Mouse (Mus musculus): ENCODE results near the gene Endod1. TPM values are rescaled to one million over a fixed set of nuclear protein-coding genes. Genes with fewer than 3 reads are reported as not detected.
"Not testable (repeated sequence)": the region's sequence is repeated elsewhere in the genome, so short reads cannot be mapped to it uniquely, and the experiment has no call there.

The Endod1 gene
- polyA plus RNA-seq, 1 experiment from 2014 or later, result 24.9 TPM

DNA sequence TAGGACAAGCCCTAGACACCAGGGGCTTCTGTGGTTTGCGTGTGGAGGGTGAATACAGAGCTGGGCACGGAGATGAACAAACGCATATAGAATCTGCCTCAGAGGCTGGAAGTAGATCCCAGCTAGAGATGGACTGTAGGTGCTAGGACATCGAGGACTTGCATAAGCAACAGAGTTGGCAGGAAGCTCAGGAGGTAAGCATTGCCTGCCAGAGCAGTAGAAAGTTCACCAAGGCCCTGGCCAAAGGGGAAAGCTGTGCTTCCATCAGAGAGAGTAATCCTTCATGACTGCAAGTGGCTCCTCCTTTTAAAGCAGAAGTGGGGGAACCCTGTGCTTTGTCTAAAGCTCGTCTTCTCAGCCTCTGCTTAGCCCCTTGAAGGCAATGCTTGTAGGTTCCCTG, 31.9 kb downstream of the Endod1 start:
- H3K4me1 ChIP-seq (ENCODE audit: control insufficient read depth, insufficient read depth, low read length), result no peaks in the 10 kb centered on the region
- H3K27ac ChIP-seq (ENCODE audit: low read length), result no peak overlapping the region
- no peak for ATAC-seq
- 84% methylated on average over 5 of the region's 5 CpGs for WGBS
- no peaks in the 10 kb centered on the region for H3K27me3 ChIP-seq (replicated peaks; ENCODE audit: control insufficient read depth, insufficient read depth, low read length)
- no peaks in the 10 kb centered on the region for H3K36me3 ChIP-seq (ENCODE audit: control insufficient read depth, insufficient read depth, low read length)
- no peaks in the 10 kb centered on the region for H3K9me3 ChIP-seq (ENCODE audit: control insufficient read depth, low read length)
- no peak overlapping the region for H3K4me3 ChIP-seq (ENCODE audit: low read length)
- H3K9ac ChIP-seq (ENCODE audit: low read depth, low read length), result no peak overlapping the region
- H3K4me2 ChIP-seq (ENCODE audit: low read depth, low read length), result no peak overlapping the region

DNA sequence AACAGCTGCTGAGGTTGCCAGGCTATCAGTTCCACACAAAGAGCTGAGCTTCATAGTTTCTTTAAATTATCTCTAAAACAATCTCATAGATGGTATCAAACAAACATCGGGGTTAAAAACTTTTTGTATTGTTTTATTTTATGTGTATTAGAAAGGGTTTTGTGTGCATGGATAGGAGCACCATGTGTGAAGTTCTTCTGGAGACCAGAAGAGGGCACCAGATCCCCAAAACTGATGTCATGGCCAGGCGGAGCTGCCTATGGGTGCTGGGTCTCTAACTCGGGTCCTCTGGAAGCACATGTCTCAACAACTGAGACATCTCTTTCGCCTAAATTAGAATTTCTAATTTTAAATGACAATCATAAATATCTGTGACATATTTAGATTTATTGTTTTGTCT, 32.9 kb downstream of the Endod1 start:
- no peak overlapping the region for H3K9ac ChIP-seq (ENCODE audit: low read depth, low read length)
- ATAC-seq, result no peak
- no peaks in the 10 kb centered on the region for H3K4me1 ChIP-seq (ENCODE audit: control insufficient read depth, insufficient read depth, low read length)
- no peak overlapping the region for H3K4me2 ChIP-seq (ENCODE audit: low read depth, low read length)
- H3K27ac ChIP-seq (ENCODE audit: low read length), result no peak overlapping the region
- no peaks in the 10 kb centered on the region for H3K36me3 ChIP-seq (ENCODE audit: control insufficient read depth, insufficient read depth, low read length)
- 58% methylated on average over 4 of the region's 4 CpGs for WGBS
- H3K9me3 ChIP-seq (ENCODE audit: control insufficient read depth, low read length), result no peaks in the 10 kb centered on the region
- no peak overlapping the region for H3K4me3 ChIP-seq (ENCODE audit: low read length)
- H3K27me3 ChIP-seq (replicated peaks; ENCODE audit: control insufficient read depth, insufficient read depth, low read length), result no peaks in the 10 kb centered on the region

DNA sequence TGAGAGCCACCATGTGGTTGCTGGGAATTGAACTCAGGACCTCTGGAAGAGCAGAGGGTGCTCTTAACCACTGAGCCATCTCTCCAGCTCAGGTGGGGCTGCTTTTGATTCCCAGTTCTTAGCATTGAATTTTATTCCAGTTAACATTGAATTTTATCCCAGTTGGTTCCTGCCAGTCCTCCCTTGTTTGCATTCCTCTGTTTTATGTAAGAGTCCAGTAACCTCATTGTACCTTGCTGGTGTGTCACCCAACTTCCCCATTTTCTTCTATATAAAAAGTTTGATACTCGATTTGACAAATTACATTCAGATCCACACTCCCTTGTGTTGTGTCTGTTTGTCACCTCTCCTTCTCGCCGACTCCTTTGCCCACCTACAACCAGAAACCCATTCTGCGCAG, 35.4 kb downstream of the Endod1 start:
- not testable (repeated sequence) for H3K9ac ChIP-seq (ENCODE audit: low read depth, low read length); H3K4me3 ChIP-seq (ENCODE audit: low read length); H3K27me3 ChIP-seq (replicated peaks; ENCODE audit: control insufficient read depth, insufficient read depth, low read length); H3K9me3 ChIP-seq (ENCODE audit: control insufficient read depth, low read length); H3K4me2 ChIP-seq (ENCODE audit: low read depth, low read length); H3K36me3 ChIP-seq (ENCODE audit: control insufficient read depth, insufficient read depth, low read length); H3K27ac ChIP-seq (ENCODE audit: low read length); H3K4me1 ChIP-seq (ENCODE audit: control insufficient read depth, insufficient read depth, low read length); ATAC-seq
- 93% methylated on average over 4 of the region's 4 CpGs for WGBS

DNA sequence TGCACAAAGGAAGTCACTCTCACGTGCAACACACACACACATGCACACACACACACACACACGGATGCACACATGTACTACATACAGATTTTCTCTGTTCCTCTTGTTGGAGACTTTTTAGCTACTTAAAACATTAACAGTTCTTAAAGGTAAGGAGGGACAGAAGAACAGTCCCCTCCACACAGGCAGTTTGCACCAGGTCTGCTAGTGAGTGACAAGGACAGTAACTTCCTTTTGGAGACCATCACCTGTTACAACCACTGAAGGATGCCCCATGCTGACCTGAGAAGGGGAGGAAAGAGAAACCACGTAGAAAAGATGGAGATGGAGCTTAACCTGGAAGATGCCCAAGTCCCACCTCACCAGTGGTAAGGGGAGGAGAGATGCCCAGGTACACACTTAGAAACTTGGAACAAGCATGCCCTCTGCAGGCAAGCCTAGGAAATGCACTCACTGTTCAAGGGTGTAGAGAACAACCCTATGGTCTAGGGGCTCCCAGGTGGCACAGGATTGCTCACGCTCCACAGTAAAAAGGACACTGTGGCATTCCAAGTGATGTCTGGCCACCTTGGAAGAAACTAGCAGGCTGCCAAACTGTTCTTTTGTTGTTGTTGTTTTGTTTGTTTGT, 39.2 kb downstream of the Endod1 start:
- Histone ChIP-seq H3K4me3 (ENCODE audit: low read length) (no peak overlapping the region), H3K4me1 (ENCODE audit: control insufficient read depth, insufficient read depth, low read length) (no peaks in the 10 kb centered on the region), H3K9ac (ENCODE audit: low read depth, low read length) (no peak overlapping the region), H3K27ac (ENCODE audit: low read length) (no peak overlapping the region), H3K4me2 (ENCODE audit: low read depth, low read length) (no peak overlapping the region), H3K27me3 (replicated peaks; ENCODE audit: control insufficient read depth, insufficient read depth, low read length) (no peaks in the 10 kb centered on the region), H3K36me3 (ENCODE audit: control insufficient read depth, insufficient read depth, low read length) (no peaks in the 10 kb centered on the region), H3K9me3 (ENCODE audit: control insufficient read depth, low read length) (no peaks in the 10 kb centered on the region)
- 59% methylated on average over 4 of the region's 4 CpGs for WGBS
- peak; percentile 42; the same call in 1 of the 2 replicates for ATAC-seq

DNA sequence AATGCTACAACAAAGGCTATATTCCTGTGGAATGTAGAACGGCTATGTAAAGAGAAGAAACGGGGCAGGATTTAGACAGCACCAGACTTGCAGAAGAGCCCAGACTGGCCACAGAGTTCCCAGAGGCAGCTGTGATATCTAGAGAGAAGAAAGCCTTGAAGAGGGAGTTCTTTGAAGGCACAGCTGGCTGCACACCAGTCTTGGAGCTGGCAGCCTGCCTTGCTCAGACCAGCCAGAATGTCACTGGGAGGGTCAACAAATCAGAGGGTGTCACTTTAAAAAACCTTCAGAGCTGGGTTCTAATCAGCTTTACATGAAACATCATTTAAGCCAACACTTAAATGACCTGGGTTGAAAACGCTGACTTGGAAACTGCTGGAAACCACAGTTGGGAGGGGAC, 42.6 kb downstream of the Endod1 start:
- Histone ChIP-seq H3K27me3 (replicated peaks; ENCODE audit: control insufficient read depth, insufficient read depth, low read length) (no peaks in the 10 kb centered on the region), H3K9me3 (ENCODE audit: control insufficient read depth, low read length) (no peaks in the 10 kb centered on the region), H3K4me1 (ENCODE audit: control insufficient read depth, insufficient read depth, low read length) (no peaks in the 10 kb centered on the region), H3K27ac (ENCODE audit: low read length) (no peak overlapping the region), H3K36me3 (ENCODE audit: control insufficient read depth, insufficient read depth, low read length) (no peaks in the 10 kb centered on the region), H3K9ac (ENCODE audit: low read depth, low read length) (no peak overlapping the region), H3K4me3 (ENCODE audit: low read length) (no peak overlapping the region), H3K4me2 (ENCODE audit: low read depth, low read length) (no peak overlapping the region)
- ATAC-seq, result no peak
- WGBS, result 69% methylated on average over 3 of the region's 3 CpGs

DNA sequence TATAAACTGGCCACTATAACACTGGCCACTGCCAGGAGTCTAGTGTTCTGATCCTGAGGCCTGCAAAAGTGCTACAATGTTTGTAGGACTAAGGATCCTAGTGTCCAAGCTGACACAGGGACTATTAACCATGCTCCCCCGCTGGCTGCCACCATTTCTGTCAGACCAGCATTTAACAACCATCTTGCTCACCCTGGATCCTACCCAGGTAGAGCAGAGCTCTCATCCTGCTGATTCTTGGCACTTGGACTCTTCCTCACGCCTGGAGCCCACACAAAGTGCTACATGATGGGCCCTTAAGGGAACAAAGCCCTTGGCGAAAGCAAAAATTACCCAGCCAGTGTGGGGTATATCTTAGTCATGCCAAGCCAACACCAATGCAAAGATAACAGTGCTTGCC, 44.4 kb downstream of the Endod1 start:
- no peaks in the 10 kb centered on the region for H3K27me3 ChIP-seq (replicated peaks; ENCODE audit: control insufficient read depth, insufficient read depth, low read length)
- H3K9me3 ChIP-seq (ENCODE audit: control insufficient read depth, low read length), result no peaks in the 10 kb centered on the region
- WGBS, result 86% methylated on average over 3 of the region's 3 CpGs
- no peak overlapping the region for H3K9ac ChIP-seq (ENCODE audit: low read depth, low read length)
- H3K4me2 ChIP-seq (ENCODE audit: low read depth, low read length), result no peak overlapping the region
- no peaks in the 10 kb centered on the region for H3K36me3 ChIP-seq (ENCODE audit: control insufficient read depth, insufficient read depth, low read length)
- H3K4me1 ChIP-seq (ENCODE audit: control insufficient read depth, insufficient read depth, low read length), result no peaks in the 10 kb centered on the region
- H3K4me3 ChIP-seq (ENCODE audit: low read length), result no peak overlapping the region
- no peak overlapping the region for H3K27ac ChIP-seq (ENCODE audit: low read length)
- no peak for ATAC-seq

DNA sequence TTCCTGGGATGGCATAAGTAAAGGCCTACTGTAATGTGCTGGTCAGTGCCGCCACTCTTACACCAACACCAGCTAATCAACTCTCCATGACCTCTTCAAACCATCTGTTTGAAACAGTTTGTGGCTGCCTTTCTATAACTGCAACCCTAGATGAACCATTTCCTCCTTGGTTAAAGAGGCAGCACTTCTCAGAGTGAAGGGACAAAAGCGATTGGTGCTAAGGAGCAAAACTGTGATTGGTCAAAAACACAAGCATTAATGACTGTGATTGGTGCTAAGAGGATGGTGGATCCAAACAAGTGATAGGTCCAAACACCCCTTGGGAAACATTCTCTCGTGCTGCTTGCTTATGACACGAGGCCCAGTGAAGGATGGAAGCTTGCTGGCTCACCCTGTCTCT, 45.5 kb downstream of the Endod1 start:
- 74% methylated on average over 4 of the region's 4 CpGs for WGBS
- Histone ChIP-seq H3K27ac (ENCODE audit: low read length) (no peak overlapping the region), H3K9ac (ENCODE audit: low read depth, low read length) (no peak overlapping the region), H3K36me3 (ENCODE audit: control insufficient read depth, insufficient read depth, low read length) (no peaks in the 10 kb centered on the region), H3K4me3 (ENCODE audit: low read length) (no peak overlapping the region), H3K4me1 (ENCODE audit: control insufficient read depth, insufficient read depth, low read length) (no peaks in the 10 kb centered on the region), H3K9me3 (ENCODE audit: control insufficient read depth, low read length) (no peaks in the 10 kb centered on the region), H3K4me2 (ENCODE audit: low read depth, low read length) (no peak overlapping the region), H3K27me3 (replicated peaks; ENCODE audit: control insufficient read depth, insufficient read depth, low read length) (no peaks in the 10 kb centered on the region)
- ATAC-seq, result no peak

DNA sequence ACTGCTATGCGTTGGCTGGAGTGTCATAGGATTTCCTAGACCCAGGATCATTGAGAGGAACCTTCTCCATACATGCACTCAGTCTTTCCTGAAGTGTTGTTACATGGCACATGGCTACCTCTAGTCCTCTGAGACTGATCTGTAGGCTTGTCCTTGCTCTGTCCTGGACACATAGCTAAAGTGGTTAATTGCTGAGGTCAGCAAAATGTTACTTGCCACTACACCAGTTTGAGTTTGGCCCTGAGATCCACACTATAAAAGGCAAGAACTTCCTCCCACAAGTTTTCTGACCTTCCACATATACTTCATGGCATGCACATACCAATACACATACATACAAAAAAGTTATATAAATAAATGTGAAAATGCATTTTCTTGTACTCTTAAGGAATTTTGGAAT, 64.7 kb downstream of the Endod1 start:
- H3K36me3 ChIP-seq (ENCODE audit: control insufficient read depth, insufficient read depth, low read length), result no peaks in the 10 kb centered on the region
- H3K27ac ChIP-seq (ENCODE audit: low read length), result no peak overlapping the region
- H3K27me3 ChIP-seq (replicated peaks; ENCODE audit: control insufficient read depth, insufficient read depth, low read length), result no peaks in the 10 kb centered on the region
- H3K4me3 ChIP-seq (ENCODE audit: low read length), result no peak overlapping the region
- no peak overlapping the region for H3K9ac ChIP-seq (ENCODE audit: low read depth, low read length)
- no peak overlapping the region for H3K4me2 ChIP-seq (ENCODE audit: low read depth, low read length)
- no peaks in the 10 kb centered on the region for H3K9me3 ChIP-seq (ENCODE audit: control insufficient read depth, low read length)
- no peak for ATAC-seq
- no peaks in the 10 kb centered on the region for H3K4me1 ChIP-seq (ENCODE audit: control insufficient read depth, insufficient read depth, low read length)
- 97% methylated on average over 1 of the region's 1 CpGs for WGBS

DNA sequence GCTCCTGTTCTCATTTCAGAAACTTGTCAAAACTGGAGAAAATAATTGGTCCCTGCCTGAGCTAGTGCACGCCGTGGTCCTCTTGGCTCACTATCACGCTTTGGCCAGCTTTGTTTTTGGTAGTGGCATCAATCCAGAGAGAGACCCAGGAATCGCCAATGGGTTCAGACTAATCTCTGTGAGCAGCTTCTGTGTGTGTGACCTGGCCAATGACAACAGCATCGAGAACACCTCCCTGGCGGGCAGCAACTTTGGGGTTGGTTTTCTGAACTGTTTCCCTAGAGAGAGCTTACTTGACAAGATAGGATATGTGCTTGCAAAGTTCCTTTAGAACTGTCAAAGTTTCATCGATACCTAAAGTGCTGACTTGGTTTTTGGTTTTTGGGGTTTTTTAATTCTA, 66.8 kb downstream of the Endod1 start:
- WGBS, result 90% methylated on average over 7 of the region's 7 CpGs
- Histone ChIP-seq H3K36me3 (ENCODE audit: control insufficient read depth, insufficient read depth, low read length) (no peaks in the 10 kb centered on the region), H3K27me3 (replicated peaks; ENCODE audit: control insufficient read depth, insufficient read depth, low read length) (no peaks in the 10 kb centered on the region), H3K27ac (ENCODE audit: low read length) (no peak overlapping the region), H3K4me1 (ENCODE audit: control insufficient read depth, insufficient read depth, low read length) (no peaks in the 10 kb centered on the region), H3K9ac (ENCODE audit: low read depth, low read length) (no peak overlapping the region), H3K4me3 (ENCODE audit: low read length) (no peak overlapping the region), H3K9me3 (ENCODE audit: control insufficient read depth, low read length) (no peaks in the 10 kb centered on the region), H3K4me2 (ENCODE audit: low read depth, low read length) (no peak overlapping the region)
- ATAC-seq, result no peak

DNA sequence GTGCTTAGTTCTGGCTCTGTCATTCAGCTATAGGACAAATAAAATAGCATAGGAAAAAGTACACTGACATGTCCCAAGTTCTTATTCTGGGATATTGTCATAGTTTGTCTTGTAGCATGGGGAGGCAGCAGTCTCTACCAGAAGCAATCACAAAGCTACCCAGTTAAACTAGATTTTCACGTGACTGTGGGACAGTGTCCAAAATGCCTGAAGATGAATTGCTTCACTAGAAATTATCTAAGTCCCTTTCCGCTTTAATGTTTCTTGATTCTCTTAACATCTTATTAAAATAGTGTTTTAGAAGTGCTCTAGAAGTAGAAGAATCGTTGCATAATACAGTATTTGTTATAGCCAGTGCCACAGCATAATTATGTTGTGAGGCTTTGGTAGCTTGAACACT, 67.3 kb downstream of the Endod1 start:
- ATAC-seq, result no peak
- H3K36me3 ChIP-seq (ENCODE audit: control insufficient read depth, insufficient read depth, low read length), result no peaks in the 10 kb centered on the region
- WGBS, result 86% methylated on average over 3 of the region's 3 CpGs

More for the DNA sequence above, 67.3 kb downstream of the Endod1 start:
- no peak overlapping the region for H3K27ac ChIP-seq (ENCODE audit: low read length)
- no peak overlapping the region for H3K4me3 ChIP-seq (ENCODE audit: low read length)
- H3K27me3 ChIP-seq (replicated peaks; ENCODE audit: control insufficient read depth, insufficient read depth, low read length), result no peaks in the 10 kb centered on the region
- H3K4me1 ChIP-seq (ENCODE audit: control insufficient read depth, insufficient read depth, low read length), result no peaks in the 10 kb centered on the region
- H3K9me3 ChIP-seq (ENCODE audit: control insufficient read depth, low read length), result no peaks in the 10 kb centered on the region
- no peak overlapping the region for H3K9ac ChIP-seq (ENCODE audit: low read depth, low read length)
- no peak overlapping the region for H3K4me2 ChIP-seq (ENCODE audit: low read depth, low read length)

Data from intestine, embryonic 16.5 days (tissue).